Comparison of ENCODE assay signal across 9 mouse cellular contexts in genomic region chr13:23503797-23504196, GRCm38 (mm10). TPM values are rescaled to one million over a fixed set of nuclear protein-coding genes. Genes with fewer than 3 reads are reported as not detected.
A peak's percentile ranks its signal among the peaks of the same experiment; 100 is the strongest.
DNase-seq lines count a peak whose midpoint lies in the region; ATAC-seq and TF ChIP-seq lines count a peak whose summit lies in the region.
"Had no signal": no experiment of that assay in that cellular context is flagged by ENCODE, and none has a peak within 500 bp of the region (broad histone marks: within the 10 kb centered on the region; RNA-seq: fewer than 3 reads in every experiment).

No protein-coding gene starts in this region.

- H3K27ac ChIP-seq in kidney, embryonic 14.5 days (ENCODE audit: low read depth, low read length): no peak overlapping the region
- no peak overlapping the region for H3K27ac ChIP-seq in liver, embryonic 15.5 days (replicated peaks)
- H3K27ac ChIP-seq: limb, embryonic 15.5 days had no signal

- H3K4me3 ChIP-seq in kidney, embryonic 14.5 days (ENCODE audit: low read length): no peak overlapping the region
- H3K4me3 ChIP-seq in liver, embryonic 15.5 days (replicated peaks): no peak overlapping the region
- H3K4me3 ChIP-seq: limb, embryonic 15.5 days had no signal

- peak; percentile 46 to 65 for DNase-seq in spleen, postnatal 10 days (ENCODE audit: low spot score in 2 of 2)
- no peak for DNase-seq in spleen, adult 12 weeks (ENCODE audit: low spot score)
- peak; percentile 65 for DNase-seq in brain, embryonic 14.5 days (ENCODE audit: low read depth)
- DNase-seq in forelimb bud, embryonic 11.5 days (ENCODE audit: low read depth, low spot score): peak; percentile 77
- peak; percentile 46 for DNase-seq in right cerebral cortex, postnatal 4 days
- no peak for DNase-seq in testis, postnatal 10 days (ENCODE audit: low spot score)

- H3K9ac ChIP-seq in kidney, embryonic 14.5 days (ENCODE audit: low read depth, low read length): no peak overlapping the region
- H3K9ac ChIP-seq in liver, embryonic 15.5 days: no peak overlapping the region
- H3K9ac ChIP-seq: limb, embryonic 15.5 days had no signal

- H3K4me2 ChIP-seq in kidney, embryonic 14.5 days (replicated peaks; ENCODE audit: low read depth, low read length): peak overlapping the region; percentile 24; the same call in 1 of the 2 replicates
- H3K4me2 ChIP-seq in liver, embryonic 15.5 days: peak overlapping the region; percentile 23
- H3K4me2 ChIP-seq: limb, embryonic 15.5 days had no signal

- no peaks in the 10 kb centered on the region for H3K9me3 ChIP-seq in kidney, embryonic 14.5 days (ENCODE audit: control insufficient read depth, low read length)
- H3K9me3 ChIP-seq in liver, embryonic 15.5 days (replicated peaks): no peaks in the 10 kb centered on the region
- H3K9me3 ChIP-seq: limb, embryonic 15.5 days had no signal

- H3K4me1 ChIP-seq in kidney, embryonic 14.5 days (ENCODE audit: control insufficient read depth, insufficient read depth, low read length): peaks cover 19% of the 10 kb centered on the region
- peaks cover 68% of the 10 kb centered on the region for H3K4me1 ChIP-seq in liver, embryonic 15.5 days (replicated peaks)

- WGBS in kidney, embryonic 14.5 days: 1% methylated on average over 9 of the region's 9 CpGs
- WGBS in liver, embryonic 15.5 days (ENCODE audit: insufficient replicate concordance): 1% methylated on average over 9 of the region's 9 CpGs

- no peaks in the 10 kb centered on the region for H3K27me3 ChIP-seq in kidney, embryonic 14.5 days (ENCODE audit: control insufficient read depth, insufficient read depth, low read length)
- H3K27me3 ChIP-seq in liver, embryonic 15.5 days: no peaks in the 10 kb centered on the region
- H3K27me3 ChIP-seq: limb, embryonic 15.5 days had no signal

- no peaks in the 10 kb centered on the region for H3K36me3 ChIP-seq in kidney, embryonic 14.5 days (ENCODE audit: control insufficient read depth, insufficient read depth, low read length)
- H3K36me3 ChIP-seq in liver, embryonic 15.5 days (replicated peaks): no peaks in the 10 kb centered on the region
- H3K36me3 ChIP-seq: limb, embryonic 15.5 days had no signal

- no peak for TF ChIP-seq CTCF in brain, embryonic 14.5 days (IDR thresholded peaks at IDR 0.05; ENCODE audit: borderline replicate concordance, extremely low read depth, insufficient read depth, insufficient read length)

- ATAC-seq in kidney, embryonic 14.5 days (ENCODE audit: low FRiP score, low TSS enrichment): no peak
- no peak for ATAC-seq in liver, embryonic 15.5 days (ENCODE audit: insufficient read depth)

- no peak for TF ChIP-seq POLR2A in brain, embryonic 14.5 days (IDR thresholded peaks at IDR 0.05; ENCODE audit: borderline replicate concordance, extremely low read depth, insufficient read depth, insufficient read length, poor library complexity, severe bottlenecking)

RNA-seq across cellular contexts. Expression of gene Btn2a2, which starts 15.1 kb away (rescaled TPM):
- 0.03 and 0.11 TPM in 2 replicates for polyA plus RNA-seq in brain, embryonic 14.5 days (2012; rRNA removed)
- polyA plus RNA-seq in kidney, embryonic 14.5 days (2014; fragmentation: Nextera tagmentation; extraction: Ambion mirVana): 0.31 and 0.87 TPM in 2 replicates
- polyA plus RNA-seq in liver, embryonic 15.5 days (2015; fragmentation: Nextera tagmentation; extraction: Ambion mirVana): not detected in 2 replicates

RNA-seq across cellular contexts. Expression of gene Hist1h4h, which starts 27.1 kb away (rescaled TPM):
- polyA plus RNA-seq in brain, embryonic 14.5 days (2012; rRNA removed): 23.3 and 31.7 TPM in 2 replicates
- polyA plus RNA-seq in kidney, embryonic 14.5 days (2014; fragmentation: Nextera tagmentation; extraction: Ambion mirVana): 6.1 and 9.9 TPM in 2 replicates
- polyA plus RNA-seq in liver, embryonic 15.5 days (2015; fragmentation: Nextera tagmentation; extraction: Ambion mirVana): 4.6 and 7.0 TPM in 2 replicates

RNA-seq across cellular contexts. Expression of gene Hist1h2af, which starts 29.9 kb away (rescaled TPM):
- polyA plus RNA-seq in brain, embryonic 14.5 days (2012; rRNA removed): 474 and 536 TPM in 2 replicates
- polyA plus RNA-seq in kidney, embryonic 14.5 days (2014; fragmentation: Nextera tagmentation; extraction: Ambion mirVana): 13.8 and 28.7 TPM in 2 replicates
- 8.3 and 9.7 TPM in 2 replicates for polyA plus RNA-seq in liver, embryonic 15.5 days (2015; fragmentation: Nextera tagmentation; extraction: Ambion mirVana)

RNA-seq across cellular contexts. Expression of gene Hist1h3g, which starts 31.4 kb away (rescaled TPM):
- 25.5 and 42.1 TPM in 2 replicates for polyA plus RNA-seq in brain, embryonic 14.5 days (2012; rRNA removed)
- polyA plus RNA-seq in kidney, embryonic 14.5 days (2014; fragmentation: Nextera tagmentation; extraction: Ambion mirVana): 8.2 and 12.5 TPM in 2 replicates
- polyA plus RNA-seq in liver, embryonic 15.5 days (2015; fragmentation: Nextera tagmentation; extraction: Ambion mirVana): 9.4 and 11.7 TPM in 2 replicates

RNA-seq across cellular contexts. Expression of gene Btn1a1, which starts 38.1 kb away (rescaled TPM):
- 0.05 and 0.12 TPM in 2 replicates for polyA plus RNA-seq in brain, embryonic 14.5 days (2012; rRNA removed)
- 0.09 TPM in 2 replicates for polyA plus RNA-seq in kidney, embryonic 14.5 days (2014; fragmentation: Nextera tagmentation; extraction: Ambion mirVana)
- 1.6 and 2.1 TPM in 2 replicates for polyA plus RNA-seq in liver, embryonic 15.5 days (2015; fragmentation: Nextera tagmentation; extraction: Ambion mirVana)

Comparison
In these comparisons a context has a peak if more than half of its experiments do, and no peak if none do; other contexts are left out.
1. DNase-seq: peak in spleen, postnatal 10 days (2 of 2), brain, embryonic 14.5 days (single experiment), forelimb bud, embryonic 11.5 days (single experiment) and right cerebral cortex, postnatal 4 days (single experiment); none in spleen, adult 12 weeks (single experiment) and testis, postnatal 10 days (single experiment).
2. RNA of gene Hist1h2af, which starts 29.9 kb away (polyA plus RNA-seq): 474 to 536 TPM in brain, embryonic 14.5 days; 13.8 to 28.7 TPM in kidney, embryonic 14.5 days and 8.3 to 9.7 TPM in liver, embryonic 15.5 days; every median in the first group is over 10 times any median in the second.